Mouse (Mus musculus): Measurements from ENCODE around the gene Ajm1. TPM values are rescaled to one million over a fixed set of nuclear protein-coding genes. Genes with fewer than 3 reads are reported as not detected.
A peak's percentile ranks its signal among the peaks of the same experiment; 100 is the strongest.
"Not testable (repeated sequence)": the region's sequence is repeated elsewhere in the genome, so short reads cannot be mapped to it uniquely, and the experiment has no call there.

Gene Ajm1
- polyA plus RNA-seq, 1 experiment from 2014 or later = 2.2 TPM

DNA sequence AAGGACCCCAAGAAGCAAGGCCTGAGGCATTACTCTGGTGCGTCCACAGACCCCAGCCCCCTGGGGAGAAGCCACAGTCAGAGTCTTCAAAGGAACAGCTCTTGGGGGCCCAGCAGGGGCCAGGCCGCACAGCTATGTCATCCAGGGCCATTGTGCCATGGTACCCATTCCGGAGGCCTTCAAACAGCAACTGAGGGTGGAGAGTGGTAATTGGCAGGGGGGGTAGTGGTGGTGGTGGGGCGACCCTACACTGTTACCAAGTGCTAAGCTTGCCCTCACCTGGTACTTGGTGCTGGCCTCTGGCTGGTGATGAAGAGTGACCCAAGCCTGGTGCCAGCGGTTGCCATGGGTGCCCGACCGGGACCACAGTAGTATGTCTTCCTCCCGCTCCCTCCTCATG is 15.8 kb downstream of the Ajm1 start:
- no peaks in the 10 kb centered on the region for H3K9me3 ChIP-seq (replicated peaks; ENCODE audit: control insufficient read depth, low read length)
- H3K4me2 ChIP-seq (ENCODE audit: low read length) = no peak overlapping the region
- no peak overlapping the region for H3K27ac ChIP-seq (ENCODE audit: low read depth, low read length)
- no peaks in the 10 kb centered on the region for H3K27me3 ChIP-seq (replicated peaks; ENCODE audit: control insufficient read depth, insufficient read depth, low read length)
- 89% methylated on average over 8 of the region's 8 CpGs for WGBS
- no peak overlapping the region for H3K9ac ChIP-seq (ENCODE audit: low read length)
- no peak for DNase-seq (ENCODE audit: low spot score)
- no peak overlapping the region for H3K4me3 ChIP-seq (ENCODE audit: low read depth, low read length)
- peaks cover 86% of the 10 kb centered on the region for H3K36me3 ChIP-seq (ENCODE audit: control insufficient read depth, insufficient read depth, low read length)
- no peak for ATAC-seq
- H3K4me1 ChIP-seq (ENCODE audit: control insufficient read depth, insufficient read depth, low read length) = no peaks in the 10 kb centered on the region

- Histone ChIP-seq H3K27ac (ENCODE audit: low read depth, low read length) (no peak overlapping the region), H3K4me1 (ENCODE audit: control insufficient read depth, insufficient read depth, low read length) (peaks cover 10% of the 10 kb centered on the region), H3K9ac (ENCODE audit: low read length) (no peak overlapping the region), H3K4me2 (ENCODE audit: low read length) (no peak overlapping the region), H3K9me3 (replicated peaks; ENCODE audit: control insufficient read depth, low read length) (no peaks in the 10 kb centered on the region), H3K36me3 (ENCODE audit: control insufficient read depth, insufficient read depth, low read length) (peaks cover 60% of the 10 kb centered on the region), H3K27me3 (replicated peaks; ENCODE audit: control insufficient read depth, insufficient read depth, low read length) (no peaks in the 10 kb centered on the region), H3K4me3 (ENCODE audit: low read depth, low read length) (no peak overlapping the region)
- WGBS = 88% methylated on average over 9 of the region's 9 CpGs
- DNase-seq (ENCODE audit: low spot score) = no peak
- ATAC-seq = no peak
These were observed 19.6 kb downstream of the Ajm1 start for GRCm38 (mm10) chr2:25561946-25562345.

GRCm38 (mm10) chr2:25560551-25560950 is 21.0 kb downstream of the Ajm1 start:
- ATAC-seq (no peak), DNase-seq (ENCODE audit: low spot score) (no peak)
- WGBS = 93% methylated on average over 8 of the region's 8 CpGs
- Histone ChIP-seq H3K9ac (ENCODE audit: low read length) (no peak overlapping the region), H3K27me3 (replicated peaks; ENCODE audit: control insufficient read depth, insufficient read depth, low read length) (no peaks in the 10 kb centered on the region), H3K4me2 (ENCODE audit: low read length) (no peak overlapping the region), H3K36me3 (ENCODE audit: control insufficient read depth, insufficient read depth, low read length) (peaks cover 53% of the 10 kb centered on the region), H3K4me3 (ENCODE audit: low read depth, low read length) (no peak overlapping the region), H3K9me3 (replicated peaks; ENCODE audit: control insufficient read depth, low read length) (no peaks in the 10 kb centered on the region), H3K27ac (ENCODE audit: low read depth, low read length) (no peak overlapping the region), H3K4me1 (ENCODE audit: control insufficient read depth, insufficient read depth, low read length) (peaks cover 17% of the 10 kb centered on the region)

DNA sequence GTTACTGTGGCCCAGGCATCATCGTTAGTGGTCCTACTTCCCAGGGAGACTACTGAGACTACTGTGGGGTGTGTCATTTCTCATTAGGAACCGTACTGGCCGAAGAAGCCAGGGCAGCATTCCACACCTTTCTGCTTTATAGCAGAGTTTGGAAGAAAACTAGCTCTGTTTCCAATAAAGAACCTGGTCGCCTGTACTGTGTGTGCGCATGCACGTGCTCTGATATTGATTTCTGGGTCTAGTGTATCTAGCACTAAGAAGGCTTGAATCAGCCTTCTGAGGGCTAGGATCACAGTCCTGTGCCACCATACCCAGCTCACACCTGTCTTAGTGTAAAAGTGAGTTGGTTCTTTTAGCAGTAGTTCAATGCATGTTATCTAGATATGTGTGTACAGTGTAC is 22.8 kb downstream of the Ajm1 start:
- Histone ChIP-seq H3K27me3 (replicated peaks; ENCODE audit: control insufficient read depth, insufficient read depth, low read length) (no peaks in the 10 kb centered on the region), H3K36me3 (ENCODE audit: control insufficient read depth, insufficient read depth, low read length) (peaks cover 35% of the 10 kb centered on the region), H3K4me3 (ENCODE audit: low read depth, low read length) (peak overlapping the region; percentile 89), H3K4me1 (ENCODE audit: control insufficient read depth, insufficient read depth, low read length) (peaks cover 17% of the 10 kb centered on the region), H3K4me2 (ENCODE audit: low read length) (peak overlapping the region; percentile 86), H3K9me3 (replicated peaks; ENCODE audit: control insufficient read depth, low read length) (no peaks in the 10 kb centered on the region), H3K9ac (ENCODE audit: low read length) (peak overlapping the region; percentile 97), H3K27ac (ENCODE audit: low read depth, low read length) (no peak overlapping the region)
- ATAC-seq (no peak), DNase-seq (ENCODE audit: low spot score) (no peak)
- whole genome bisulfite sequencing = 59% methylated on average over 6 of the region's 6 CpGs

DNA sequence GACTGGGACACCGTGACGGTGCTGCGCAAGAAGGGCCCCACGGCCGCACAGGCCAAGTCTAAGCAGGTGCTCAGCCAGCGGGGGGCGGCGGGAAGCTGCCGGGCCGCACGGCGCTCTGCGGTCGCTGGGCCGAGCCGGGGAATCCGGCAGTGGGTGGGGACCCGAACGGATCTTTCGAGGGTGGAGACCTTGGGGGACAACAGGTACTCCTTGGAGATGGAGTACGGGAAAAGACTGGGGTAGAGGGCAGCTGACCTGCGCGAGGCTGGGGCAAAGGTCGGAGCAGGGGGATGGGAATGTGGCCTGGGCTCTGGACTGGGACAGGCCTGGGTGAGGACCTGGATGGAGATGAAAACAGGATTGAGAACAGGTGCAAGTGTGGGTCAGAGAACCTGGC is 23.6 kb downstream of the Ajm1 start:
- Histone ChIP-seq H3K4me3 (ENCODE audit: low read depth, low read length) (peak overlapping the region; percentile 89), H3K36me3 (ENCODE audit: control insufficient read depth, insufficient read depth, low read length) (peaks cover 27% of the 10 kb centered on the region), H3K4me1 (ENCODE audit: control insufficient read depth, insufficient read depth, low read length) (peaks cover 17% of the 10 kb centered on the region), H3K4me2 (ENCODE audit: low read length) (peak overlapping the region; percentile 86), H3K9me3 (replicated peaks; ENCODE audit: control insufficient read depth, low read length) (no peaks in the 10 kb centered on the region), H3K27me3 (replicated peaks; ENCODE audit: control insufficient read depth, insufficient read depth, low read length) (no peaks in the 10 kb centered on the region), H3K27ac (ENCODE audit: low read depth, low read length) (peak overlapping the region; percentile 39; the same call in 1 of the 2 replicates), H3K9ac (ENCODE audit: low read length) (peak overlapping the region; percentile 97)
- no peak; the same call in 1 of the 2 replicates for ATAC-seq
- WGBS = 1% methylated on average over 24 of the region's 24 CpGs
- DNase-seq (ENCODE audit: low spot score) = no peak

- DNase-seq (ENCODE audit: low spot score) = peak; percentile 97
- H3K4me1 ChIP-seq (ENCODE audit: control insufficient read depth, insufficient read depth, low read length) = peaks cover 17% of the 10 kb centered on the region
- H3K27me3 ChIP-seq (replicated peaks; ENCODE audit: control insufficient read depth, insufficient read depth, low read length) = no peaks in the 10 kb centered on the region
- peak; percentile 99 for ATAC-seq
- under 1% methylated on average over 61 of the region's 61 CpGs for WGBS
- H3K36me3 ChIP-seq (ENCODE audit: control insufficient read depth, insufficient read depth, low read length) = peaks cover 21% of the 10 kb centered on the region
- peak within 1 kb of the TSS; percentile 86 for H3K4me2 ChIP-seq (ENCODE audit: low read length)
- H3K27ac ChIP-seq (ENCODE audit: low read depth, low read length) = peak within 1 kb of the TSS; percentile 39; the same call in 1 of the 2 replicates
- peak within 1 kb of the TSS; percentile 97 for H3K9ac ChIP-seq (ENCODE audit: low read length)
- no peaks in the 10 kb centered on the region for H3K9me3 ChIP-seq (replicated peaks; ENCODE audit: control insufficient read depth, low read length)
- H3K4me3 ChIP-seq (ENCODE audit: low read depth, low read length) = peak within 1 kb of the TSS; percentile 89
These were observed 24.2 kb downstream of the Ajm1 start, which contains the start of gene Edf1 for GRCm38 (mm10) chr2:25557221-25557963. Edf1 (plus strand) TSS chr2:25557847.

DNA sequence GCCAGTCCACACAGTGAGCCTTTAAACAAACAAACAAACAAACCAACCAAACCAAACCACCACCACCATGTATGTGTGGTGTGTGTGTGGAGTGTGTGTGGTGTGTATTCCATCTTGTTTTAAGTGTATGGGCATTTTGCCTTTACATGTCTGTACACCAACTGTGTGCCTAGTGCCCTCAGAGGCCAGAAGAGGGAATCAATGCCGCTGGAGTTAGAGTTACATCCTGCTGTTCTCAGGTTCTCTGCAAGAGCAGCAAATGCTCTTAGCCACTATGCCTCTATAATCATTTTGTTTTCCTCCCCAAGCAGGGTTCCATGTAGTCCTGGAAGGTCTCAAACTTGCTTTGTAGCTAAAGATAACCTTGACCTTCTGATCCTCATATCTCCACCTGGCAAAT is 25.3 kb downstream of the Ajm1 start:
- H3K27ac ChIP-seq (ENCODE audit: low read depth, low read length) = no peak overlapping the region
- WGBS = 57% methylated on average over 1 of the region's 1 CpGs
- ATAC-seq (no peak), DNase-seq (ENCODE audit: low spot score) (no peak)
- H3K9me3 ChIP-seq (replicated peaks; ENCODE audit: control insufficient read depth, low read length) = no peaks in the 10 kb centered on the region
- no peaks in the 10 kb centered on the region for H3K27me3 ChIP-seq (replicated peaks; ENCODE audit: control insufficient read depth, insufficient read depth, low read length)
- no peak overlapping the region for H3K9ac ChIP-seq (ENCODE audit: low read length)
- H3K36me3 ChIP-seq (ENCODE audit: control insufficient read depth, insufficient read depth, low read length) = peaks cover 10% of the 10 kb centered on the region
- H3K4me1 ChIP-seq (ENCODE audit: control insufficient read depth, insufficient read depth, low read length) = peaks cover 17% of the 10 kb centered on the region
- no peak overlapping the region for H3K4me3 ChIP-seq (ENCODE audit: low read depth, low read length)
- H3K4me2 ChIP-seq (ENCODE audit: low read length) = no peak overlapping the region; the same call in 1 of the 2 replicates

GRCm38 (mm10) chr2:25555479-25555878 is 26.1 kb downstream of the Ajm1 start:
- H3K9ac ChIP-seq (ENCODE audit: low read length); H3K27me3 ChIP-seq (replicated peaks; ENCODE audit: control insufficient read depth, insufficient read depth, low read length); H3K4me2 ChIP-seq (ENCODE audit: low read length); DNase-seq (ENCODE audit: low spot score); H3K36me3 ChIP-seq (ENCODE audit: control insufficient read depth, insufficient read depth, low read length); H3K27ac ChIP-seq (ENCODE audit: low read depth, low read length); H3K4me3 ChIP-seq (ENCODE audit: low read depth, low read length); H3K9me3 ChIP-seq (replicated peaks; ENCODE audit: control insufficient read depth, low read length); ATAC-seq: not testable (repeated sequence)
- peaks cover 17% of the 10 kb centered on the region for H3K4me1 ChIP-seq (ENCODE audit: control insufficient read depth, insufficient read depth, low read length)
- 51% methylated on average over 2 of the region's 2 CpGs for WGBS

DNA sequence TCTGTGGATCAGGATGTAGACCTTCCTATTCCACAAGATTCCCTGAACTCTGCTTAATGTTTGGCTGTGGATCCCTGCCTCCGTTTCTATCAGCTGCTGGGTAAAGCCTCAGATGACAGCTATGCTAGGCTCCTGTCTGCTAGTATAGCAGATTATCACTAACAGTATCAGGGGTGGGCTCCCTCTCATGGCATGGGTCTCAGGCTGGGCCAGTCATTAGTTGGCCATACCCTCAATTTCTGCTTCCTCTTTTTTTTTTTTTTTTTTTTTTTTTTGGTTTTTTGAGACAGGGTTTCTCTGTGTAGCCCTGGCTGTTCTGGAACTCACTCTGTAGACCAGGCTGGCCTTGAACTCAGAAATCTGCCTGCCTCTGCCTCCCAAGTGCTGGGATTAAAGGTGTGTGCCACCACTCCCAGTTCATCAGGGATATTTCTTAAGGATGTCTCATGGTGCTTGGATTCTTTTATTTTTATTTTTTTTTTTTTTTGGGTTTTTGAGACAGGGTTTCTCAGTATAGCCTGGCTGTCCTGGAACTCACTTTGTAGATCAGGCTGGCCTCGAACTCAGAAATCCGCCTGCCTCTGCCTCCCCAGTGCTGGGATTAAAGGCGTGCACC is 28.3 kb downstream of the Ajm1 start:
- 80% methylated on average over 4 of the region's 4 CpGs for WGBS
- H3K9me3 ChIP-seq (replicated peaks; ENCODE audit: control insufficient read depth, low read length); DNase-seq (ENCODE audit: low spot score); H3K9ac ChIP-seq (ENCODE audit: low read length); H3K4me1 ChIP-seq (ENCODE audit: control insufficient read depth, insufficient read depth, low read length); H3K4me2 ChIP-seq (ENCODE audit: low read length); H3K27ac ChIP-seq (ENCODE audit: low read depth, low read length); H3K27me3 ChIP-seq (replicated peaks; ENCODE audit: control insufficient read depth, insufficient read depth, low read length); H3K4me3 ChIP-seq (ENCODE audit: low read depth, low read length); ATAC-seq; H3K36me3 ChIP-seq (ENCODE audit: control insufficient read depth, insufficient read depth, low read length): not testable (repeated sequence)
